In genomic region chr5:53324256-53324655, GRCm38 (mm10) we compare ENCODE assay signal across 27 mouse cellular contexts.
"Had no signal": no experiment of that assay in that cellular context is flagged by ENCODE, and none has a peak within 500 bp of the region (broad histone marks: within the 10 kb centered on the region; RNA-seq: fewer than 3 reads in every experiment).

No protein-coding gene starts in this region.

- ATAC-seq: forebrain, embryonic 13.5 days; forebrain, embryonic 14.5 days; forebrain, embryonic 15.5 days; forebrain, embryonic 16.5 days; forebrain, postnatal 0 days had no signal

- H3K4me2 ChIP-seq: embryonic facial prominence, embryonic 12.5 days; embryonic facial prominence, embryonic 13.5 days; embryonic facial prominence, embryonic 15.5 days; forebrain, embryonic 12.5 days; forebrain, embryonic 13.5 days; forebrain, embryonic 15.5 days had no signal

- H3K36me3 ChIP-seq: embryonic facial prominence, embryonic 10.5 days; embryonic facial prominence, embryonic 12.5 days; embryonic facial prominence, embryonic 13.5 days; embryonic facial prominence, embryonic 15.5 days; forebrain, embryonic 10.5 days; forebrain, embryonic 12.5 days; forebrain, embryonic 15.5 days had no signal

- H3K27ac ChIP-seq: embryonic facial prominence, embryonic 10.5 days; embryonic facial prominence, embryonic 12.5 days; embryonic facial prominence, embryonic 13.5 days; embryonic facial prominence, embryonic 15.5 days; forebrain, embryonic 10.5 days; forebrain, embryonic 12.5 days; forebrain, embryonic 13.5 days; forebrain, embryonic 15.5 days had no signal

- H3K9ac ChIP-seq: embryonic facial prominence, embryonic 12.5 days; embryonic facial prominence, embryonic 13.5 days; embryonic facial prominence, embryonic 15.5 days; forebrain, embryonic 12.5 days; forebrain, embryonic 13.5 days; forebrain, embryonic 15.5 days; forebrain, postnatal 0 days had no signal

- H3K9me3 ChIP-seq: embryonic facial prominence, embryonic 10.5 days; embryonic facial prominence, embryonic 12.5 days; embryonic facial prominence, embryonic 13.5 days; embryonic facial prominence, embryonic 15.5 days; forebrain, embryonic 10.5 days; forebrain, embryonic 12.5 days; forebrain, embryonic 13.5 days; forebrain, embryonic 15.5 days had no signal

- H3K27me3 ChIP-seq: embryonic facial prominence, embryonic 12.5 days; forebrain, embryonic 15.5 days had no signal

- DNase-seq: cerebellum, adult 2 months; cerebellum, adult 8-10 months; cerebellum, adult 9-10 months; cerebellum, adult 9-11 months; cerebellum, postnatal 10 days; cerebellum, postnatal 14 days; cerebellum, postnatal 25 days; cerebellum, postnatal 36 days; embryo, embryonic 11 days; gastrocnemius, adult 2 months; gastrocnemius, postnatal 10 days; gastrocnemius, postnatal 14 days; gastrocnemius, postnatal 25 days; gastrocnemius, postnatal 36 days; heart, adult 18-20 months had no signal

- H3K4me3 ChIP-seq: embryonic facial prominence, embryonic 10.5 days; embryonic facial prominence, embryonic 12.5 days; embryonic facial prominence, embryonic 13.5 days; embryonic facial prominence, embryonic 15.5 days; erythroblast, embryonic 14.5 days; forebrain, embryonic 10.5 days; forebrain, embryonic 12.5 days; forebrain, embryonic 13.5 days; forebrain, embryonic 15.5 days; gastrocnemius, adult 2 months had no signal
